Mouse (Mus musculus) retina, adult 2 months (tissue): Measurements from ENCODE around the gene Acadvl.

Source experiments
- DNase-seq: peaks from one replicate; pipeline ENCODE4 v3.0.0-alpha.2; 2012; ENCODE audit warnings: low read depth, low spot score

Acadvl gene

GRCm38 (mm10) chr11:69980196-69981140, 34.7 kb downstream of the Acadvl start:
- DNase-seq = peak; percentile 97

- no peak for DNase-seq
Measured at GRCm38 (mm10) chr11:69979827-69980195, 35.4 kb downstream of the Acadvl start.

- DNase-seq = no peak
Measured at GRCm38 (mm10) chr11:69976271-69976670, 38.9 kb downstream of the Acadvl start.

- DNase-seq = no peak
Measured at GRCm38 (mm10) chr11:69974907-69975306, 40.3 kb downstream of the Acadvl start.

- no peak for DNase-seq
Measured at GRCm38 (mm10) chr11:69970775-69971174, 44.4 kb downstream of the Acadvl start.

- DNase-seq = no peak
Measured at GRCm38 (mm10) chr11:69970222-69970621, 45.0 kb downstream of the Acadvl start.

GRCm38 (mm10) chr11:69968793-69969192, 46.4 kb downstream of the Acadvl start:
- DNase-seq = no peak

- DNase-seq = no peak
Measured at GRCm38 (mm10) chr11:69966860-69967517, 48.2 kb downstream of the Acadvl start.

- no peak for DNase-seq
Measured at GRCm38 (mm10) chr11:69966006-69966859, 49.0 kb downstream of the Acadvl start.

GRCm38 (mm10) chr11:69965271-69966005, 49.8 kb downstream of the Acadvl start:
- no peak for DNase-seq

- no peak for DNase-seq
Measured at GRCm38 (mm10) chr11:69964650-69965270, 50.5 kb downstream of the Acadvl start, which contains the start of gene Cldn7. Cldn7 (plus strand) TSS chr11:69964779.

GRCm38 (mm10) chr11:69961841-69962240, 53.4 kb downstream of the Acadvl start:
- no peak for DNase-seq

- no peak for DNase-seq
Measured at GRCm38 (mm10) chr11:69960616-69961015, 54.6 kb downstream of the Acadvl start.
